Mouse (Mus musculus): ENCODE measurements around the gene Egfr. TPM values are rescaled to one million over a fixed set of nuclear protein-coding genes. Genes with fewer than 3 reads are reported as not detected.

Gene Egfr
- 3.5 TPM in 2 replicates for polyA plus RNA-seq (2016; fragmentation: Nextera tagmentation; extraction: Ambion mirVana)

DNA sequence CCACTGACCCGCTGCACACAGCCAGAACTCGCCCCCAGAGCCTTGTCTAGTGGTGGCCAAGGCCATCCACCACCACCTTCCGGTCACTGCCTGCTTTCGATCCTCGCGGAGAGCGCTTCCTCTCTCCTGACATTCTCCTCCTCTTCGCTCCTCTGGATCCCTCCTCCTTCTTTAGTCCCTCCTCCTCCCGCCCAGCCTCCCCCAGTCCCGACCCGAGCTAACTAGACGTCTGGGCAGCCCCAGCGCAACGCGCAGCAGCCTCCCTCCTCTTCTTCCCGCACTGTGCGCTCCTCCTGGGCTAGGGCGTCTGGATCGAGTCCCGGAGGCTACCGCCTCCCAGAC, at the start of gene Egfr:
Gene Egfr (plus strand): TSS at position 197 of the 342 bp plus-strand sequence.
- no peak for DNase-seq (ENCODE audit: low spot score)
- H3K4me1 ChIP-seq = peaks cover 18% of the 10 kb centered on the region
- WGBS = under 1% methylated on average over 21 of the region's 21 CpGs
- H3K9me3 ChIP-seq (replicated peaks) = no peaks in the 10 kb centered on the region
- peak within 1 kb of the TSS; percentile 59 for H3K4me3 ChIP-seq
- peaks cover 50% of the 10 kb centered on the region for H3K27me3 ChIP-seq (ENCODE audit: low read depth, poor library complexity, severe bottlenecking)
- H3K36me3 ChIP-seq = no peaks in the 10 kb centered on the region
- H3K27ac ChIP-seq (replicated peaks) = peak within 1 kb of the TSS; percentile 46; the same call in 1 of the 2 replicates

DNA sequence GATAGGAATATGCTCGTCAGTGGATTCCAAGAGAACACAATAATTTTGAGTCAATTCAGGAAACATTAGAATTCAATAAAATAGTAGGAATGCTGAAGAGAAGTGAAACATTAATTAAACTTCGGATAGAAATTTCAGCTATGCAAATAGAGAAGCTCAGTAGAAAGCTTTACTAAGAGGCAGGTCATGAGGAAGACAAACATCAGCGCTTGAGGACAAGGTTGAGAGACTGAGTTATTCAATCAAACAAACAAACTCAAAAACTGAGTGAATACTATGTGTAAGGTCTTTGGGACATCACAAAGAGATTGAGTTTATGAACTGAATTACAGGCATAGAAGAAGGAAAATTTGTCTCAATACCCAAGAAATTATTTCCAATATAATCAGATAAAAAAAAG, 48.8 kb upstream of the Egfr start:
- no peaks in the 10 kb centered on the region for H3K4me1 ChIP-seq
- DNase-seq (ENCODE audit: low spot score) = no peak
- no peaks in the 10 kb centered on the region for H3K36me3 ChIP-seq
- 88% methylated on average over 3 of the region's 3 CpGs for WGBS
- H3K27ac ChIP-seq (replicated peaks) = no peak overlapping the region
- H3K27me3 ChIP-seq (ENCODE audit: low read depth, poor library complexity, severe bottlenecking) = no peaks in the 10 kb centered on the region
- H3K9me3 ChIP-seq (replicated peaks) = no peaks in the 10 kb centered on the region
- H3K4me3 ChIP-seq = no peak overlapping the region

DNA sequence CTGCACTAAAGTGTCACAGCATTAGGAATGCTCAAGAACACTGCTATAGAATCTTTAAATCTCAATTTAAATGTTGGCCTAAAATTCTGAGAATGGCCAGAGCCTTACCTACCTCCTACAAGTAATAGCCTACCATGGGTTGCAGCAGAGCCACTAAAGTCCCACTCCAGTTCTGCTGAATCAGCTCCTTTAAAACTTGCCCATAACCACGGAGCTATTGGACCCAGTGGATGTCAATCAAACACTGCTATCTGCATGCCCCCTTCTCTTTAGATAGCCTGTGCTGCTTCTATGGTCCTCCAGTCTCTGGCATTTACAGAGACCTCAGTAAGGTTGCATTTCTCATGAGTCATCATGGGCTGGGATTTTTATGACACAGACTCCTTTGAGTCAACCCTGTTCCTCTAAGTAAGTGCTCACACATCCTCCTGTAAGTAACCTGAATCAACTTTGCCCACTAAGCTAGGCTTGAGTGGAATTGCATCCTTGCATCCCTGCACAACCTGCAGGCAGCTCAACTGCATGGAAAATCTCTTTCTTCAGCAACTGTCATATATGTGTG, 16.8 kb upstream of the Egfr start:
- H3K9me3 ChIP-seq (replicated peaks) = no peaks in the 10 kb centered on the region
- no peak overlapping the region for H3K4me3 ChIP-seq
- no peaks in the 10 kb centered on the region for H3K36me3 ChIP-seq
- 65% methylated on average over 1 of the region's 1 CpGs for WGBS
- H3K4me1 ChIP-seq = no peaks in the 10 kb centered on the region
- DNase-seq (ENCODE audit: low spot score) = no peak
- H3K27me3 ChIP-seq (ENCODE audit: low read depth, poor library complexity, severe bottlenecking) = no peaks in the 10 kb centered on the region
- H3K27ac ChIP-seq (replicated peaks) = no peak overlapping the region

DNA sequence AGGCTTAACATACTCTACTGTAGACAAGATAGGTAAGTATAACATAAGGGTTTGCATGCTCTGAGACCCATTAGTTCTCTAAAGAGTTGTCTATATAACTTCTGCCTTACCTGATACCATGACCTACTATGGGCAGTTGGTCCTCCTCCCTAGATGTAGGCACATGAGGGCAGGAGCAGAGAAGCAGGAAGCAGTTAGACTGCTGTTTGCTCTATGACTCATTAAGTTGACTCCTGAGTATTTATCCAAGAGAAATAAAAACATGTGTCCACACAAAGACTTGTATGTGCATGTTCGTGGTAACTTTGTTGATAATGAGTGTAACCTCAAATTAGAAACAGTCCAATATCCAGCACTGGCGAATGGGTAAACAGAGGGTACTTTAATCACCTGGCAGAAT, 14.7 kb upstream of the Egfr start:
- no peaks in the 10 kb centered on the region for H3K9me3 ChIP-seq (replicated peaks)
- no peaks in the 10 kb centered on the region for H3K36me3 ChIP-seq
- WGBS = 82% methylated on average over 2 of the region's 2 CpGs
- no peak overlapping the region for H3K27ac ChIP-seq (replicated peaks)
- H3K27me3 ChIP-seq (ENCODE audit: low read depth, poor library complexity, severe bottlenecking) = no peaks in the 10 kb centered on the region
- DNase-seq (ENCODE audit: low spot score) = no peak
- H3K4me1 ChIP-seq = no peaks in the 10 kb centered on the region
- H3K4me3 ChIP-seq = no peak overlapping the region

DNA sequence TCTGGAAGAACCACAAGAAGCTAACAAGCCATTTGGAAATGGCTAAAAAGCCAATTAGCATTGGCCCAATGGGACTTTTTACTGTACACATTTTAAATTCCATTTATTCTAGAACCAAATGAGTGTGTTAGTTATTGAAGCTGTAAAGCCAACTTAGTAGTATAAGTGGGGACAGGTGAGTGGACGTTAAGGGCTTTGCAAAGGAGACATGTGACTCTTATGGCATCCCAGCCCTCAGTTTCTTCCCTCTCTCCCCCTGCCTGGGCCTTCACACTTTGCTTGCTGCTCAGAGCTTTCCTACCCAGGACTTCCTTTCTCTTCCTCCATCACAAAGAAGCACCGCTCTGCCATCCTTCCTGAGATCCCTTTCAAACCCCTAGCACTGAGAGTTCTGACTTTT, 13.3 kb upstream of the Egfr start:
- Histone ChIP-seq H3K4me1 (no peaks in the 10 kb centered on the region), H3K4me3 (no peak overlapping the region), H3K27me3 (ENCODE audit: low read depth, poor library complexity, severe bottlenecking) (no peaks in the 10 kb centered on the region), H3K27ac (replicated peaks) (no peak overlapping the region), H3K9me3 (replicated peaks) (no peaks in the 10 kb centered on the region), H3K36me3 (no peaks in the 10 kb centered on the region)
- WGBS = 86% methylated on average over 2 of the region's 2 CpGs
- DNase-seq (ENCODE audit: low spot score) = no peak

DNA sequence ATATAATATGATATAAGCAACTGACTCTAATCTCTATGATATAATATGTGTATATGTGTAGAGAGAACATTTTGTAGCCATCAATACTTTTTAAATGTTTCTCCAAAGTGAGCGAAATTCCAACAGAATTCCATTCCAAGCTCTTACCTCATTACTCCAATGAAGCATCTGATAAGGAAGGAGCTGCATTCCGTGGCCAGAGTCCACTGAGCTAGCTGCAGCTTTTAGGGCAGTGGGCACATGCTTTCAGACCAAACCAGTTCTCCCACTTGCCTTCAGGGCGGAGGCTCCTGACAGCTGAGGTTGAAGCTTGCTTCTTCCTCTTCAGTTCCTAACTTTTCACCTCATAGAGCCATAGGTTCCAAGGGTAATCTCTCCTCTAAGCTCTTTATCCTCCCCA, 12.8 kb upstream of the Egfr start:
- Histone ChIP-seq H3K27ac (replicated peaks) (no peak overlapping the region), H3K4me1 (no peaks in the 10 kb centered on the region), H3K36me3 (no peaks in the 10 kb centered on the region), H3K27me3 (ENCODE audit: low read depth, poor library complexity, severe bottlenecking) (no peaks in the 10 kb centered on the region), H3K4me3 (no peak overlapping the region), H3K9me3 (replicated peaks) (no peaks in the 10 kb centered on the region)
- no peak for DNase-seq (ENCODE audit: low spot score)
- WGBS = 82% methylated on average over 3 of the region's 3 CpGs

DNA sequence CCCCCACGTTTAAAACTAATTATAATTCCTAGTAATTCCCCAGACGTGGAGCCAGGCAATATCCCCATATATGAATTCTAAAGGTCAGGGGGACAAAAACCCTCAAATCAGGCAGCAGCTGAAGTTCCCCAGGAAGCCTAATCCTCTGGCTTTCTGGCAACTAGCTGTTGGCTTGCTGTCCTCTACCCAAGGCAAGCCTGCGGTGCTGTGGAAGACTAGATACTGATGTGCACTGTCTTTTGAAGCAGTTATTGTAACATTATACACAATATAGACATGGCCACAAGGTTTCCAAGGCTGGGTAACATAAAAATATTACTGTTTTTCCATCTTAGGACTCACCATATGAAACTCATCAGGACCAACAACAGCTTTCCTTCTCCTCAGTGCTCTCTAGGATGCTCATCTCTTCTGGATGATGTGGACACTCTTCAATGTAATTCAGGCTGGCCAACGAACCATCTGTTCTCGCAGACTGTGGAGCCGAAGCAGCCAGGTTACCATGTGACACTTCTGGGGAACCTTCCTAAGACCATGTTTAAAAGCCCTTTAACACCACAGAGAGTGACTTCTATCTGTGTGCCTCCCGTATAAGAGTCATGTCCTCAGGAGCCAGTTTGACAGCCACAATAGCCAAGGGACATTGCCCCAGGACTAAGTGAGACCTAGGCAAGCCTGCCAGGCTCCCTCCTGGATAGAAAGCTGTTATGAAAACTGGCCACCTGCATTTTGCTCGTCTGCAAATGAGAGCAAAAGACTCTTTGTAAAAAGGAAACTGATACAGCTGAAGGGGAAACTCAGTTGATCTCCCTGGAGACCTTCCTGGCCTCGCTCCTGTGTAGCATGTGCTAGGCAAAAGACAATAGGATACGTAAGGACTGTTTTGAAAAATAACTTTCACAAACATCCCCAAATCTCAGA, 11.1 kb upstream of the Egfr start:
- DNase-seq (ENCODE audit: low spot score) = no peak
- WGBS = 77% methylated on average over 10 of the region's 10 CpGs
- Histone ChIP-seq H3K4me3 (no peak overlapping the region), H3K9me3 (replicated peaks) (no peaks in the 10 kb centered on the region), H3K4me1 (no peaks in the 10 kb centered on the region), H3K27ac (replicated peaks) (no peak overlapping the region), H3K36me3 (no peaks in the 10 kb centered on the region), H3K27me3 (ENCODE audit: low read depth, poor library complexity, severe bottlenecking) (no peaks in the 10 kb centered on the region)

DNA sequence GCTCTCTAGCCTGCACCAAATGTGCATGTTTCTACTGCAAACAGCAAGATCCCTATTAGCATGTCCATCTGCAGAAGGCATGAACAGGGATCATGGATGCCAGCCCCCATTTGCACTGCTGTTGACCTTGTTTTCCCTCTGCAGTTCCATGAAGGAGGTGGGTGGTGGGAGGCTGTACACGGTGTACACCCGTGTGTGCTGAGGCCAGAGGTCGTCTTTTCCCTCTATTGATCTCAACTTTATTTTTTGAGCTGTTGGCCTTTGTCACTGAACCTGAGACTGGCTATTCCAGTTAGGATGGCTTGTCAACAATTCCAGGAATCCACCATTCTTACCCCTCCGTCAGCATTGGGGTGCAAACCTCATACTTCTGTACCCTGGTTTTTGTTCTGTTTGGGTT, 9.8 kb upstream of the Egfr start:
- WGBS = 85% methylated on average over 4 of the region's 4 CpGs
- no peaks in the 10 kb centered on the region for H3K9me3 ChIP-seq (replicated peaks)
- H3K27ac ChIP-seq (replicated peaks) = no peak overlapping the region
- no peaks in the 10 kb centered on the region for H3K4me1 ChIP-seq
- no peak for DNase-seq (ENCODE audit: low spot score)
- no peaks in the 10 kb centered on the region for H3K36me3 ChIP-seq
- no peaks in the 10 kb centered on the region for H3K27me3 ChIP-seq (ENCODE audit: low read depth, poor library complexity, severe bottlenecking)
- H3K4me3 ChIP-seq = no peak overlapping the region

DNA sequence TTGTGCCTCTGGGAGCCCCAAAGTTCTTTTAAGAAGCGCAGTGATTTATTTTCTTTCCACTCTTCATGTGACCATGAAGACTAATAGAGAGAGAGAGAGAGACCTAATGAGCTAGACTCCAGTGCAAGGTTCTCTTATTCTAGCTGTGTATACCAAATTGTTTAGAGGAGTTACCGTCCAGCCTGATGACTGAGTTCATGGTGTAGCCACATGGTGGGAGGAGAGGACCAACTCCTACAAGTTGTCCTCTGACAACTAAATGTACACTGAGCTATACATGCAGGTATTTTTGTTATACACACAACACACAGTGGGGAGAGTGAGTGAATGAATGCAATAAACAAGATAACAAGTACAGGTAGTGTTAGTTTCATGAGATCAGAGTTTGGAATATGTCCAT, 9.2 kb upstream of the Egfr start:
- Histone ChIP-seq H3K27me3 (ENCODE audit: low read depth, poor library complexity, severe bottlenecking) (no peaks in the 10 kb centered on the region), H3K27ac (replicated peaks) (no peak overlapping the region), H3K4me3 (no peak overlapping the region), H3K9me3 (replicated peaks) (no peaks in the 10 kb centered on the region), H3K4me1 (no peaks in the 10 kb centered on the region), H3K36me3 (no peaks in the 10 kb centered on the region)
- WGBS = 91% methylated on average over 2 of the region's 2 CpGs
- no peak for DNase-seq (ENCODE audit: low spot score)

DNA sequence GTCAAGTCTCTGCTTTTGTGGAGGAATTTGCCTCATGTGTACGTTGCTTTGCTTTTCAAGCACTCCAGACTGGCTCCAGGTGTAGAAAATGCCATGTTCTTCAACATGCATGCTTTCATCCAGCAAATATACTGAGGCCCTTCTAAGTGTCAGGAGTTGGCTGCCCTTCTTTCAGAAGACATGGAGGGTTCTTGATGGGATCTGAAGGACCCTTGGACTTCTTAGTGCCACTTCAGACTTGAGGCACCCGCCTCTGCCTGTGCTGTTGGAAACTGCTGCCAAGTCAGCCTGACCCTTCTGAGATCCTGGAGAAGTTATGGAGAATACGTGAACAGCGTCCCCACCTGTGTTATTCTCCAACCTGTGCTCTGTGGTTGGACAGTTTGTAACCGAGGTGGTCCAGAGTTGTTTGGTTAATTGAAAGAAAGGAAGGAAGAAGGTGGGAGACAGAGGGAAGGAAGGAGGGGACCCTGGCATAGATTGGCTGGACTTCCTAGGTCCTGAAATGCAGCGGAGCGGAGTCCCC, 483 bp upstream of the Egfr start:
- no peaks in the 10 kb centered on the region for H3K9me3 ChIP-seq (replicated peaks)
- peak overlapping the region; percentile 59 for H3K4me3 ChIP-seq
- H3K36me3 ChIP-seq = no peaks in the 10 kb centered on the region
- H3K27ac ChIP-seq (replicated peaks) = 0 out of 2 replicates have a peak overlapping the region, but pooled peaks have one; percentile 46
- H3K4me1 ChIP-seq = peaks cover 18% of the 10 kb centered on the region
- 37% methylated on average over 7 of the region's 7 CpGs for WGBS
- no peak for DNase-seq (ENCODE audit: low spot score)
- peaks cover 50% of the 10 kb centered on the region for H3K27me3 ChIP-seq (ENCODE audit: low read depth, poor library complexity, severe bottlenecking)

DNA sequence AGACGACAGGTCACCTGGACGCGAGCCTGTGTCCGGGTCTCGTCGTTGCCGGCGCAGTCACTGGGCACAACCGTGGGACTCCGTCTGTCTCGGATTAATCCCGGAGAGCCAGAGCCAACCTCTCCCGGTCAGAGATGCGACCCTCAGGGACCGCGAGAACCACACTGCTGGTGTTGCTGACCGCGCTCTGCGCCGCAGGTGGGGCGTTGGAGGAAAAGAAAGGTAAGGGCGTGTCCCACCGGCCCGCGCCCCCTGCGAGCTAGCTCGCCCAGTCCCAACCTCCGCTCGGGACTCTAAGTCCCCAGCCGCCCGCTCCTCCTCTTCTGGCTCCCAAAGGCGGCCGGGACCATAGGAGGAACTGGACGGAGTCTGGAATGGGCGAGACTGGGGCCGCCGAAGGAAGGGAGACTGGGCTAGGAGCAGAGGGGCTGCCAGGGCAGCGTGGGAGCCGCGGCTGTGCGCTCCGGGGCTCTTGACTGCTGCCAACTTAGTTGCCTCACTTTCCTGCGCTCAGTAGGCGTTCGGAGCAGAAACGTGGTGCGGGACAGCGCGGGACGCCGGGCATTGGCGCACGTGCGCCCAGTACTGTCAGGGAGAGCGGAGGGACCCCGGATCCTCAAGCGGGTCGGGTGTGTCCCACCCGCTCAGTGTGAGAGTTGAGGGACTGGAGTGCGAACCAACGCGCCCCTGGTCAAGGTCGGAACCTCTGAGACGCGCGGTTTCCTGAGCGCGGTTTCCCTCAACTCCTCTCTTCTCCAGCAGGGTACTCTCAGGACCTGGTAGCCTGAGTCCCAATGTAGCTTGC, 548 bp downstream of the Egfr start:
- DNase-seq (ENCODE audit: low spot score) = peak; percentile 63
- Histone ChIP-seq H3K27ac (replicated peaks) (peak overlapping the region; percentile 46; the same call in 1 of the 2 replicates), H3K4me1 (peaks cover 18% of the 10 kb centered on the region), H3K4me3 (peak overlapping the region; percentile 59), H3K36me3 (no peaks in the 10 kb centered on the region), H3K27me3 (ENCODE audit: low read depth, poor library complexity, severe bottlenecking) (peaks cover 50% of the 10 kb centered on the region), H3K9me3 (replicated peaks) (no peaks in the 10 kb centered on the region)
- WGBS = under 1% methylated on average over 68 of the region's 68 CpGs

DNA sequence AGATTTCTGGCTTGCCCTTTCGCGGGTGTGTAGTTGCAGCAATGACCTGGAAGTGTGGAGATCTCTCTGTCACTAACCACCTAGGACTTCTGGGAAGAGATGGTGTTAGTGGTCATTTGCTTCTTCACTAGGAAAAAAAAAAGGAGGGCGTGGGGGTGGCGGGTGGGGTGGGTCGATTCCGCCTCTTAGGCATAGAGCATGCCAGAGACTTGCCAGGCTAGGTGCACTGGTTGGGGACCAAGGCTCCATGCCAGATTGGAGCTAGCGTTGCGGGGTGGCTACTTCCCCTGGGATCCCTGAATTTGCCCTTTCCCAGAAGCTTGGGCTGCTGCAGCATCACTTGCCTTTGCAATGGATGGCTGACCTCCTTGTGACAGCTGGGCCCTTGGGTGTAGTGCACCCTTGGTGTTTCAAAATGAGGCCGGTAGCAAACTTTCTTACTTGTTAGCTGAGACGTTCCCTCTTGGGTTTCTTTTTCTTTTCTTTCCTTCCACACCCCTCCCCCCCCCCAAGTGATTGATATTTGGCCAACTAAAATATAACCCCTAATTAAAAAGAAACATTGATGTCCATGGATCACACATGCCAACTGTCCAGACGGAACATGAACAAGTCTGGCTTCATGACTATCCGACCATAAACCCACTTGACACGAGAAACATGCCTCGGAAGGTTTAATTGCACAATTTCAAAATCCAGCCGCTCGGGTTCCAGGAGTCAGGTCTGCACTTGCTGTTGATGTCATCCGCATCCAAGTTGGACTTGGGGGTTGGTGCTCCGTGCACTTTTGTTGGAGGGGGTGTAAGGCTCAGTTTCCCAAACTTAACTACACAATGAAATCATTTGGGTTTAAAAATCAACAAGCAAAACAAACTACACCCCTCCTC, 1.4 kb downstream of the Egfr start:
- peak overlapping the region; percentile 59 for H3K4me3 ChIP-seq
- no peaks in the 10 kb centered on the region for H3K9me3 ChIP-seq (replicated peaks)
- H3K27ac ChIP-seq (replicated peaks) = no peak overlapping the region
- no peaks in the 10 kb centered on the region for H3K36me3 ChIP-seq
- peaks cover 50% of the 10 kb centered on the region for H3K27me3 ChIP-seq (ENCODE audit: low read depth, poor library complexity, severe bottlenecking)
- H3K4me1 ChIP-seq = peaks cover 18% of the 10 kb centered on the region
- no peak for DNase-seq (ENCODE audit: low spot score)
- WGBS = 44% methylated on average over 18 of the region's 18 CpGs

Measured in midbrain, embryonic 10.5 days (tissue).